Mouse (Mus musculus): ENCODE results near the gene Fam8a1. TPM values are rescaled to one million over a fixed set of nuclear protein-coding genes. Genes with fewer than 3 reads are reported as not detected.
A peak's percentile ranks its signal among the peaks of the same experiment; 100 is the strongest.

The Fam8a1 gene
- polyA plus RNA-seq, 1 experiment from 2014 or later, result 22.0 TPM

DNA sequence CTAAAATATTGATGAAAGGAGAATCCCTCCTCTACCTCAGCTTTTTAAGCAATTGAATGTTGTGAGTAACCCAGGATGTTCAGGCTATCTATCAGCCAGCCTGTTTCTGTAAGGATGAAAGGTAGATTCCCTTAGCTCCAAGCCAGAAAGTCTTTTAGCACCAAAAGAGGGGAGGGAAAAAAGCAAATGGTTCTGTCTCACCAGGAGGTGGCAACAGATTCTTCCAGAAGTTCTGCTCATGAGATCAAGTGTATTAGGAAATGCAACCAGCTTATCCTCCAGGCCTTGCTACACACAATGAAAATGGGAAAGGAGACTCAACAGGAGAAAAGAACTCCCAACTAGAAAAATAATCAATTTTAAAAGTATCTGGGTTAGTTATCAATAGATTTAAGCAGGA, 55.0 kb downstream of the Fam8a1 start:
- Histone ChIP-seq H3K4me1 (peaks cover 6% of the 10 kb centered on the region), H3K9ac (no peak overlapping the region), H3K4me3 (no peak overlapping the region), H3K27ac (no peak overlapping the region), H3K9me3 (no peaks in the 10 kb centered on the region), H3K36me3 (no peaks in the 10 kb centered on the region), H3K4me2 (replicated peaks) (no peak overlapping the region; the same call in 1 of the 2 replicates), H3K27me3 (replicated peaks) (no peaks in the 10 kb centered on the region)
- ATAC-seq (ENCODE audit: low FRiP score, low read depth), result no peak

DNA sequence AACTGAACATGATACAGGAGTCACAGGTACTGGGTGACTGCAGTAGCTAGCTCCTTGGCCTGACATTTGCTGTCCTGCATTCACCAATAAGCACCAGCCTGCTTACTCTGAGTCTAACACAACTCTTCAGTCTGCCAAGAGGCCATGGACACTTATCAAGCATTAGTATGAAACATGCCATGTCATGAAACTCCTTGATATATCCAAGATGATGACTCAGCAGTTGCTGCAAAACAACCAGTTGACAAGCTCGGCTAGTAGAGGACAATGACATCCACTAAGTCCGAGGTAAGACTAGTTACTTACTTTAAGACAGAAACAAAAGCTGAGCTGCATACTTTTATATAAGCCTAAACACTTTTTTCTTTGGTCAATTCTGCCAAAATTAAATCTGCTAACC, 55.9 kb downstream of the Fam8a1 start:
- Histone ChIP-seq H3K9me3 (no peaks in the 10 kb centered on the region), H3K4me2 (replicated peaks) (peak overlapping the region; percentile 41), H3K4me1 (peaks cover 6% of the 10 kb centered on the region), H3K27me3 (replicated peaks) (no peaks in the 10 kb centered on the region), H3K36me3 (no peaks in the 10 kb centered on the region), H3K4me3 (no peak overlapping the region), H3K9ac (no peak overlapping the region), H3K27ac (no peak overlapping the region)
- 30% methylated on average over 2 of the region's 2 CpGs for WGBS
- ATAC-seq (ENCODE audit: low FRiP score, low read depth), result no peak

DNA sequence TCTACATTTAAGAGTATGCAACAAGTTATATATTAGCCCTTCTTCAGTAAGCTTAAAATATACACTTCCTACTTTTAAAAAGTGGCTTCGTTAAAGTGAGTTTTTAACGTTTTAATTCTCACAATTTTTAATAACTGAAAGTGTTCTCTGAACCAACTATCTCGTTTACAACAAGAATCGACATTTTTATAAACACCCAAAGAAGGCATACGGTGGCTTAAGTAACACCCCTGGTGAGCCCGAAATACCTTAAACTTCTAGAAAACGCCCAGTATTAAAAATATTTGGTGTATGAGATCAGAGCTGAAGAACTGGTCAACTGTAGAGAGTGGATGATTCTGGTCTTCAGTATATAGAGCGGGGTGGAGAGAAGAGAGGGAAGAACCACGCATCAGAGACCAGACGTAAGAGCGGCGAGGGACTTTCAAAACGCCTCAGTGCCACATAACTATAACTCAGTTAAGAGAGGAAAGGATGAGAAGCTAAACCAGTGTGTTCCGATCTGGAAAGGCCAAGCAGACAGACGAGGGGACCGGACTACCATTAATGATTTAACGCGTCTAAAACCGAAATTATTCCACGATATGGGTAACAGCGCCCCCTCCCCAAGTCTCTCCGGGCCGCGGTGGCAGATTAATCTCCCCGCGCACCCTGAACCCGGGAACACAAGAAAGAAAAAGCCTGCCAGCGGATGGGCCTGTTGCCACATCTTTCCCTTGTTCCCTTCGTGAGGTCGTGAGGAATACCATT, 57.1 kb downstream of the Fam8a1 start:
- H3K4me2 ChIP-seq (replicated peaks), result peak overlapping the region; percentile 74
- no peak for ATAC-seq (ENCODE audit: low FRiP score, low read depth)
- WGBS, result 1% methylated on average over 30 of the region's 30 CpGs

DNA sequence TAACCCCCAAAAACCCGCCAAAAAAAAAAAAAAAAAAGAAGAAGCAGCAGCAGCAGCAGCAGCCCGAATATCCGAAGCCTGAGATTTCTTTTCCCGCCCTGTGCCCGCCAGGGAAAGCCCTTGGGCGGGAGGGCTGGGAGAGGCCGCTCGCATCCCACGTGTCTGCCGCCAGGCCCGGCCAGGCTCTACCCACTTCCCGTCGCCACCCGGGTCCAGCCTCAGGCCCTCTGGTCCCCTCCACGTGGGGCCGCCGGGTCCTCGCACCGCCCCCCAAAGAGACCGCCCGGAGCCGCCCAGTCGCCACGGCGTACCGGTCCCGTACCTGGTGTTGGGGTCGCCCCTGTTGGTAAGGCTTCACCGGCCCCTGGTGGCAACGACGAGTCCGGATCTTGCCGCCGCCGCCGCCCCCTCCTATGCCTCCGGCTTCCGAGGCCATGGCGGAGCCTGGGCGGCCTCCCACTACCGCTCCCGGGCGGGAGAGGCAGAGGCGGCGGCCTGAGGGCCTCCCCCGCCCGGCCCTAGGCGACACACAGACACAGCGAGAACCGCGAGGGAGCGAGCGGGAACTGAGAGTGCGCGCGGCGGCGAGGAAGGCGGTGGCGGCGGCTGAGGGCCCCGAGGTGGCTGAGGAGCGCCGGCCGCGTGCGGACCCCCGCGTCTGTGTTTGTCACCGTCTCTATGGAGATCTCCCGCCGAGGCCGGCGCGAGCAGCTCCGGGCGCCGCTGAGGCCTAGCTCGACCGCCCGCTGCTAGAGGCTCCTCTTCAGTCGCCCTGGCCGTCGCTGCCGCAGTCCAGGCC, 57.9 kb downstream of the Fam8a1 start:
- Histone ChIP-seq H3K27ac (peak overlapping the region; percentile 91), H3K9ac (peak overlapping the region; percentile 96), H3K4me1 (peaks cover 6% of the 10 kb centered on the region), H3K4me3 (peak overlapping the region; percentile 99), H3K27me3 (replicated peaks) (no peaks in the 10 kb centered on the region), H3K36me3 (no peaks in the 10 kb centered on the region), H3K9me3 (no peaks in the 10 kb centered on the region), H3K4me2 (replicated peaks) (peak overlapping the region; percentile 74)
- ATAC-seq (ENCODE audit: low FRiP score, low read depth), result peak; percentile 89
- under 1% methylated on average over 85 of the region's 85 CpGs for WGBS

More for the DNA sequence above, 57.1 kb downstream of the Fam8a1 start:
- H3K27ac ChIP-seq, result no peak overlapping the region
- peaks cover 6% of the 10 kb centered on the region for H3K4me1 ChIP-seq
- no peaks in the 10 kb centered on the region for H3K27me3 ChIP-seq (replicated peaks)
- no peaks in the 10 kb centered on the region for H3K9me3 ChIP-seq
- H3K36me3 ChIP-seq, result no peaks in the 10 kb centered on the region
- H3K9ac ChIP-seq, result peak overlapping the region; percentile 96
- H3K4me3 ChIP-seq, result peak overlapping the region; percentile 99

Other genes starting within 250 kb of the Fam8a1 start
- gene Cap2, start 167.7 kb upstream of the Fam8a1 start, polyA plus RNA-seq (2016; fragmentation: Nextera tagmentation; extraction: Ambion mirVana), result 9.4 and 13.5 TPM in 2 replicates
- 31.3 and 39.3 TPM in 2 replicates for gene Nup153, start 58.4 kb downstream of the Fam8a1 start, polyA plus RNA-seq (2016; fragmentation: Nextera tagmentation; extraction: Ambion mirVana)